Mouse (Mus musculus) spleen, adult 2 months (tissue): ENCODE results near the gene Ovol1.

ENCODE experiments used
- CTCF ChIP-seq: fragments of 200-500 bp; IDR thresholded peaks from 2 replicates; pipeline ENCODE4 v1.5.1; 2011; ENCODE audit warnings: mild to moderate bottlenecking, inconsistent platforms; ENCODE audit not compliant: insufficient read depth, insufficient read length, insufficient replicate concordance; ENCODE audit errors: extremely low read depth
- POLR2A ChIP-seq: fragments of 200-500 bp; IDR thresholded peaks from 2 replicates; pipeline ENCODE4 v1.6.1; 2011; ENCODE audit warnings: low read depth, low read length, inconsistent platforms

DNA sequence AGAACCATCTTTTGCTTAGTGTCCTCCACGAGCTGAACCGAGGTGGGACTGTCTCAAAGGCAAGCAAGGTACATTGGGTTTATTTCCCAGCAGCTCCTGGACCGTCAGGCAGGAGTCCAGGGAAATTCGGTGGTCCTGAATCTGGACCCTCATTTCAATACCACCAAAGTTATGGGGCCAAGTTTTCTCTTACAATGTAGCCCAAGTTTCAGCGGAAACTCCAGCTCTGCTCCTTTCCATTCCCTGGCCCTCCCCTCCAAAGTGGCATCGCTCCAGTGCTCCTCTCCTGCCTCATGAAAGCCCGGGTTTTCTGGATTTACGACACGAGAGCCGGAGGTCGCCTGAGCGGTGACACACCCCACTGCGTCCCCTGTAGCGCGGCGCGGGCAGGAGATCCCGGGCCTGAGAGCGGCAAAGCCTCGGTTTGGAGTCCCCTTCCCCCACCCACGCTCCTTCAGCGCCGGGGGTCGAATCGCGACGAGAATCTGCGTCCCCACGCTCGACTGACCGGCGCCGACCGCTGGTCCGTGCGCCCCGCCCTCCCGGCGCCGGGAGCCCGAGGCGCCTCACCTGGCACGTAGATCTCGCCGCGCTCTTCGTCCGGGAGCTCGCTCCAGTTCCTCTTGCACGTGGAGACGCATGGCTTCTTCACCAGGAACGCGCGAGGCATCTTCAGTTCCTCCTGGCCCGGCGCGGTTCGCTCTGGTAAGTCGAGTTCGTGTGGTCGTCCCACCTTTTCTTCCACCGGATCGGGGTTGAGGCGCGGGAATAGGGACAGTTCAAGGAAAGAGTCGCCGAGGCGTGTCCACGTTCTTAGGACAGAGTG, 602 bp downstream of the Ovol1 start:
- TF ChIP-seq CTCF (no peak), POLR2A (no peak)
